Mouse (Mus musculus): ENCODE measurements at regions not wholly inside any gene's neighbourhood (a gene's known extent, or its start where the extent isn't known, plus 50 kb on each side); places are given as distances from the start of the nearest gene placed in this dataset.
"Not testable (repeated sequence)": the region's sequence is repeated elsewhere in the genome, so short reads cannot be mapped to it uniquely, and the experiment has no call there.

DNA sequence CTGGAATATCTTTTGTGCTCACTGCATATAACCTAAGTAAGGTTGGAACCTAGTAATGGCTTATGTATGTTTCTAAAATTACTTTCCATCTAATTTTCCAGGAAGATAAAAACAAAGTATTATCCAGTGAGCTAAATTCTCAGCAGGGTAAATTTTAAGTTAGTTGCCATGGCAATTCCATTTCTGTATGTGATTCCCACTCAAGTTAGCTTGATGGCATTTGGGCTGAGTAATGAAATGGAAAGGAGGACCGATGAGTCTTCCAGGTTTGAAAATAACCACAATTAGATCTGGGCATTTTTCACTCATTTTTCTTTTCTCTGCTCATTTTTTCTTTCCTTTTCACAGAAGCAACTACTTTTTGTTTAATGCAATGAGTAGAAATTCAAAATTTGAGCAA is 398.4 kb upstream of the Gm10801 start:
- DNase-seq = no peak

DNA sequence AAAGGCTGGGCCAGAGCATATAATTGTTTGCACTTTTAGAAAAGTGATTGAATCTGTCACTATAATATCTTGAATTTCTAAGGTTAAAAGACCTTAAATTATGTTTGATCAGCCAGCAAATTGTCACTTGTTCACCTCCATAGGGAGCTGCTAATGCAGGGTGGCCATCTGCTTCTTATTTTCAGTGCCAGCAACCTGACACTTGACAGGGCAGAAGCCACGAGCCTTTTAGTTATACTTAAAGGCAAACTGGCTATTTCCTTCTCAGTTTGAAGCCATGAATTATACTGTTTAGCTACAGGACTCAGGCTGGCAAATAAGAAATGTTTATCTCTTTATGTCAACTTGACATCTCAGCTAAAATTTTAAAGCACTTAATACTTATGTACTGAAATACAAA is 392.5 kb upstream of the Gm10801 start:
- DNase-seq = peak; percentile 76 to 87

GRCm38 (mm10) chr2:98286796-98287352 is 375.2 kb upstream of the Gm10801 start:
- no peak for DNase-seq

GRCm38 (mm10) chr2:98330025-98330424 is 332.0 kb upstream of the Gm10801 start:
- DNase-seq = not testable (repeated sequence)

- peak; percentile 61 to 70 for DNase-seq
Observed at GRCm38 (mm10) chr2:98354200-98354599, 307.8 kb upstream of the Gm10801 start.

- peak; percentile 73 to 78 for DNase-seq
Observed at GRCm38 (mm10) chr2:98379211-98379610, 282.8 kb upstream of the Gm10801 start.
